ENCODE assay signal across 15 mouse cellular contexts in genomic region chr12:85393981-85394380, GRCm38 (mm10). TPM values are rescaled to one million over a fixed set of nuclear protein-coding genes. Genes with fewer than 3 reads are reported as not detected.
DNase-seq lines count a peak whose midpoint lies in the region; ATAC-seq and TF ChIP-seq lines count a peak whose summit lies in the region.
"Had no signal": no experiment of that assay in that cellular context is flagged by ENCODE, and none has a peak within 500 bp of the region (broad histone marks: within the 10 kb centered on the region; RNA-seq: fewer than 3 reads in every experiment).

No protein-coding gene starts in this region.

- intact Hi-C loops in gastrocnemius, adult 2 months (cut with DNase I), result no loop called here
- intact Hi-C loops in gastrocnemius, postnatal 14 days (cut with DNase I; ENCODE audit: low total_unique reads), result no loop called here

- no peak overlapping the region for H3K4me3 ChIP-seq in gastrocnemius, adult 2 months
- H3K4me3 ChIP-seq: hindbrain, embryonic 13.5 days; layer of hippocampus, adult 2 months; lung, embryonic 15.5 days had no signal

- no peak for DNase-seq in gastrocnemius, adult 2 months
- no peak for DNase-seq in gastrocnemius, adult 18-20 months (ENCODE audit: low spot score)
- peak; percentile 89 for DNase-seq in 416B (ENCODE audit: low read depth)
- DNase-seq in lung, postnatal 36 days, result peak; percentile 83
- DNase-seq in urinary bladder, postnatal 4 days (ENCODE audit: low spot score in 2 of 2), result no peak
- DNase-seq in kidney, adult 9 months, result no peak
- no peak for DNase-seq in gastrocnemius, postnatal 14 days
- DNase-seq: cerebellum, adult 9-10 months; gastrocnemius, postnatal 10 days; kidney, adult 8-10 months had no signal

- TF ChIP-seq CTCF in gastrocnemius, adult 2 months (IDR thresholded peaks at IDR 0.05), result no peak

- ATAC-seq in granulocyte monocyte progenitor cell, adult 5-6 weeks (replicated peaks; ENCODE audit: poor library complexity, severe bottlenecking), result peak; percentile 83
- ATAC-seq: forebrain, embryonic 14.5 days had no signal

- H3K27ac ChIP-seq in gastrocnemius, adult 2 months, result peak overlapping the region; percentile 38
- H3K27ac ChIP-seq: hindbrain, embryonic 13.5 days; layer of hippocampus, adult 2 months; lung, embryonic 15.5 days had no signal

RNA-seq across cellular contexts. Expression of gene Tmed10, which starts 19.3 kb away (rescaled TPM):
- 100 to 1,000 TPM; 112 to 123 TPM for total RNA-seq in gastrocnemius, adult 2 months (2021)
- 100 to 1,000 TPM; 121 to 123 TPM for total RNA-seq in gastrocnemius, adult 18-20 months (2021)
- 278 and 296 TPM in 2 replicates for total RNA-seq in granulocyte monocyte progenitor cell, adult 5-6 weeks (2014; fragmentation: Nextera tagmentation)
- 176 and 201 TPM in 2 replicates for total RNA-seq in granulocyte monocyte progenitor cell, adult 5-6 weeks (2017)
- 100 to 1,000 TPM; 130 to 135 TPM for total RNA-seq in gastrocnemius, postnatal 14 days (2021)

RNA-seq across cellular contexts. Expression of gene Nek9, which starts 54.8 kb away (rescaled TPM):
- total RNA-seq in gastrocnemius, adult 2 months (2021), result 100 to 1,000 TPM in 1 of 2 experiments, 10 to 100 TPM in 1; 99.2 to 131 TPM
- 100 to 1,000 TPM; 107 to 116 TPM for total RNA-seq in gastrocnemius, adult 18-20 months (2021)
- total RNA-seq in granulocyte monocyte progenitor cell, adult 5-6 weeks (2014; fragmentation: Nextera tagmentation), result 33.1 and 44.6 TPM in 2 replicates
- 24.1 and 26.6 TPM in 2 replicates for total RNA-seq in granulocyte monocyte progenitor cell, adult 5-6 weeks (2017)
- 10 to 100 TPM; 47.7 to 51.9 TPM for total RNA-seq in gastrocnemius, postnatal 14 days (2021)

Comparison
In these comparisons a context has a peak if more than half of its experiments do, and no peak if none do; other contexts are left out.
1. DNase-seq: peak in 416B (single experiment) and lung, postnatal 36 days (single experiment); none in gastrocnemius, adult 2 months (single experiment), gastrocnemius, adult 18-20 months (single experiment), urinary bladder, postnatal 4 days (0 of 2), kidney, adult 9 months (single experiment) and gastrocnemius, postnatal 14 days (single experiment).